Mouse (Mus musculus): ENCODE measurements around the gene Ptprs. TPM values are rescaled to one million over a fixed set of nuclear protein-coding genes. Genes with fewer than 3 reads are reported as not detected.
A peak's percentile ranks its signal among the peaks of the same experiment; 100 is the strongest.

The Ptprs gene
- total RNA-seq, 2 experiments from 2014 or later, result 140 to 141 TPM

GRCm38 (mm10) chr17:56467456-56467884 is 8.8 kb downstream of the Ptprs start:
- peak; percentile 61 for DNase-seq

GRCm38 (mm10) chr17:56466747-56467146 is 9.5 kb downstream of the Ptprs start:
- DNase-seq, result no peak

GRCm38 (mm10) chr17:56464817-56465216 is 11.5 kb downstream of the Ptprs start:
- DNase-seq, result no peak

GRCm38 (mm10) chr17:56464345-56464744 is 11.9 kb downstream of the Ptprs start:
- no peak for DNase-seq

- DNase-seq, result no peak
Observed at GRCm38 (mm10) chr17:56463500-56463899, 12.8 kb downstream of the Ptprs start.

GRCm38 (mm10) chr17:56462835-56463455 is 13.3 kb downstream of the Ptprs start:
- DNase-seq, result no peak

- DNase-seq, result peak; percentile 99
Observed at GRCm38 (mm10) chr17:56461771-56462743, 14.2 kb downstream of the Ptprs start.

- DNase-seq, result no peak
Observed at GRCm38 (mm10) chr17:56460876-56461275, 15.4 kb downstream of the Ptprs start.

GRCm38 (mm10) chr17:56457442-56457841 is 18.8 kb downstream of the Ptprs start:
- no peak for DNase-seq

- no peak for DNase-seq
Observed at GRCm38 (mm10) chr17:56456353-56456752, 19.9 kb downstream of the Ptprs start.

- DNase-seq, result no peak
Observed at GRCm38 (mm10) chr17:56453689-56454088, 22.6 kb downstream of the Ptprs start.

GRCm38 (mm10) chr17:56453251-56453650 is 23.0 kb downstream of the Ptprs start:
- DNase-seq, result peak; percentile 52

- no peak for DNase-seq
Observed at GRCm38 (mm10) chr17:56447716-56448115, 28.6 kb downstream of the Ptprs start.

- DNase-seq, result no peak
Observed at GRCm38 (mm10) chr17:56445397-56445796, 30.9 kb downstream of the Ptprs start.

GRCm38 (mm10) chr17:56444771-56445170 is 31.5 kb downstream of the Ptprs start:
- no peak for DNase-seq

GRCm38 (mm10) chr17:56443341-56443795 is 32.9 kb downstream of the Ptprs start:
- no peak for DNase-seq

GRCm38 (mm10) chr17:56442316-56442715 is 34.0 kb downstream of the Ptprs start:
- DNase-seq, result no peak

GRCm38 (mm10) chr17:56439731-56440460 is 36.4 kb downstream of the Ptprs start:
- no peak for DNase-seq

- no peak for DNase-seq
Observed at GRCm38 (mm10) chr17:56431582-56431981, 44.7 kb downstream of the Ptprs start.

- no peak for DNase-seq
Observed at GRCm38 (mm10) chr17:56427857-56428256, 48.4 kb downstream of the Ptprs start.

GRCm38 (mm10) chr17:56425941-56426340 is 50.3 kb downstream of the Ptprs start:
- no peak for DNase-seq

- peak; percentile 91 for DNase-seq
Observed at GRCm38 (mm10) chr17:56425584-56425914, 50.7 kb downstream of the Ptprs start.

All from heart, postnatal 4 days (tissue).